In the genomic region with DNA sequence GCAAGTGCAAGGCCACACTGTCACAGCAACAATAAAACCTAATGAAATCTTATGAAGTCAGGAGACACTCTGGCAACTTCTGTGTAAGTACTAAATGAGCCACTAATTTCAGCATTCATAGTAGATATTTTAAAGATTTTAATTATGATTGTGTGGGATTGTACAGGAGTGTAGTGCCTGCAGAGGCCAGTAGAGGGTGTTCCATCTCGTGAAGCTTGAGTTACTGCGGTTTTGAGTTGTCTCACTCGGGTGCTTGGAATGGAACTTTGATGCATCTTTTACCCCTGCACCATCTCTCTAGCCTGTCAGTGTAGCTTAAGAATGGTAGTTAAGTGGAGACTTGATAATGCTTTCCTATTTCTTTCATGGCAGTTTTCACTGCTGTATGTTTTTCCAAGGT, we compare ENCODE assay signal across 16 mouse cellular contexts. TPM values are rescaled to one million over a fixed set of nuclear protein-coding genes. Genes with fewer than 3 reads are reported as not detected.
A peak's percentile ranks its signal among the peaks of the same experiment; 100 is the strongest.
DNase-seq lines count a peak whose midpoint lies in the region; ATAC-seq and TF ChIP-seq lines count a peak whose summit lies in the region.
"Had no signal": no experiment of that assay in that cellular context is flagged by ENCODE, and none has a peak within 500 bp of the region (broad histone marks: within the 10 kb centered on the region; RNA-seq: fewer than 3 reads in every experiment).

No protein-coding gene starts in this region.

- WGBS in heart, postnatal 0 days: 40% methylated on average over 3 of the region's 3 CpGs
- 37% methylated on average over 3 of the region's 3 CpGs for WGBS in heart, embryonic 12.5 days
- 37% methylated on average over 3 of the region's 3 CpGs for WGBS in lung, postnatal 0 days

- H3K4me2 ChIP-seq in heart, postnatal 0 days (ENCODE audit: low read depth, low read length): no peak overlapping the region
- H3K4me2 ChIP-seq in heart, embryonic 12.5 days: no peak overlapping the region
- H3K4me2 ChIP-seq in lung, postnatal 0 days (replicated peaks; ENCODE audit: low read depth, low read length): no peak overlapping the region
- H3K4me2 ChIP-seq: embryonic facial prominence, embryonic 13.5 days; hindbrain, embryonic 14.5 days had no signal

- no peak overlapping the region for H3K9ac ChIP-seq in heart, postnatal 0 days (replicated peaks; ENCODE audit: low read depth, low read length)
- H3K9ac ChIP-seq in heart, embryonic 12.5 days: no peak overlapping the region
- H3K9ac ChIP-seq in lung, postnatal 0 days (replicated peaks; ENCODE audit: low read depth): no peak overlapping the region
- H3K9ac ChIP-seq in ES-E14 (ENCODE audit: insufficient read depth, low read depth, low read length, poor library complexity, severe bottlenecking): no peak overlapping the region
- H3K9ac ChIP-seq: embryonic facial prominence, embryonic 13.5 days; hindbrain, embryonic 14.5 days had no signal

- no peak overlapping the region for H3K27ac ChIP-seq in heart, postnatal 0 days (ENCODE audit: low read depth)
- H3K27ac ChIP-seq in heart, embryonic 12.5 days (ENCODE audit: poor library complexity, severe bottlenecking): no peak overlapping the region
- H3K27ac ChIP-seq in lung, postnatal 0 days (ENCODE audit: low read length): no peak overlapping the region
- no peak overlapping the region for H3K27ac ChIP-seq in ES-E14 (ENCODE audit: insufficient read depth, low read depth, low read length, poor library complexity, severe bottlenecking)
- H3K27ac ChIP-seq: embryonic facial prominence, embryonic 13.5 days; hindbrain, embryonic 14.5 days had no signal

- DNase-seq in heart, postnatal 0 days (ENCODE audit: low spot score): no peak
- DNase-seq in lung, postnatal 0 days (ENCODE audit: low spot score): no peak
- no peak for DNase-seq in lung, postnatal 4 days
- no peak for DNase-seq in ES-E14 (ENCODE audit: low read depth, low spot score)
- no peak for DNase-seq in retina, postnatal 1 day
- no peak for DNase-seq in kidney, postnatal 14 days
- DNase-seq: cerebellum, postnatal 14 days; gastrocnemius, postnatal 14 days; kidney, postnatal 10 days; layer of hippocampus, postnatal 36 days; lung, postnatal 36 days had no signal

- H3K36me3 ChIP-seq in heart, postnatal 0 days (replicated peaks; ENCODE audit: control insufficient read depth, insufficient read depth, low read length): no peaks in the 10 kb centered on the region
- H3K36me3 ChIP-seq in heart, embryonic 12.5 days: no peaks in the 10 kb centered on the region
- no peaks in the 10 kb centered on the region for H3K36me3 ChIP-seq in lung, postnatal 0 days (ENCODE audit: insufficient read depth, low read length)
- H3K36me3 ChIP-seq in ES-E14 (ENCODE audit: control insufficient read depth, insufficient read depth, low read length, poor library complexity, severe bottlenecking): no peaks in the 10 kb centered on the region
- H3K36me3 ChIP-seq: embryonic facial prominence, embryonic 13.5 days had no signal

- no peak overlapping the region for H3K4me3 ChIP-seq in heart, postnatal 0 days (ENCODE audit: low read depth, low read length)
- no peak overlapping the region for H3K4me3 ChIP-seq in heart, embryonic 12.5 days
- no peak overlapping the region for H3K4me3 ChIP-seq in lung, postnatal 0 days (ENCODE audit: low read depth, low read length)
- H3K4me3 ChIP-seq in ES-E14 (ENCODE audit: insufficient read depth in 1 of 2, low read depth in 1 of 2, low read length in 2 of 2, poor library complexity in 1 of 2, severe bottlenecking in 1 of 2): no peak overlapping the region
- H3K4me3 ChIP-seq: embryonic facial prominence, embryonic 13.5 days had no signal

- H3K9me3 ChIP-seq in heart, postnatal 0 days (replicated peaks; ENCODE audit: control insufficient read depth, low read length): no peaks in the 10 kb centered on the region
- H3K9me3 ChIP-seq in heart, embryonic 12.5 days (replicated peaks): no peaks in the 10 kb centered on the region
- no peaks in the 10 kb centered on the region for H3K9me3 ChIP-seq in lung, postnatal 0 days (ENCODE audit: low read length)
- H3K9me3 ChIP-seq in ES-E14 (ENCODE audit: control insufficient read depth, insufficient read depth, low read depth, low read length): no peaks in the 10 kb centered on the region
- H3K9me3 ChIP-seq: embryonic facial prominence, embryonic 13.5 days had no signal

- no peaks in the 10 kb centered on the region for H3K4me1 ChIP-seq in heart, postnatal 0 days (ENCODE audit: control insufficient read depth, insufficient read depth)
- no peaks in the 10 kb centered on the region for H3K4me1 ChIP-seq in heart, embryonic 12.5 days (replicated peaks)
- H3K4me1 ChIP-seq in lung, postnatal 0 days (ENCODE audit: insufficient read depth, low read depth, low read length): no peaks in the 10 kb centered on the region
- no peaks in the 10 kb centered on the region; a peak in 1 of 4 replicates for H3K4me1 ChIP-seq in ES-E14 (ENCODE audit: control insufficient read depth in 2 of 2, insufficient read depth in 2 of 2, low read length in 2 of 2, poor library complexity in 1 of 2)
- H3K4me1 ChIP-seq: embryonic facial prominence, embryonic 13.5 days had no signal

- TF ChIP-seq CTCF in heart, postnatal 0 days (IDR thresholded peaks at IDR 0.05; ENCODE audit: low read depth): 0 out of 2 replicates have a peak, but pooled peaks have one; percentile 13
- peak; percentile 43 for TF ChIP-seq CTCF in lung, postnatal 0 days (IDR thresholded peaks at IDR 0.05)

- in situ Hi-C loops in ES-E14 (cut with MboI; ENCODE audit: low sequenced_read_pairs in 2 of 2, unreplicated experiment in 2 of 2): no loop called here

- no peak for ATAC-seq in heart, postnatal 0 days (ENCODE audit: insufficient read depth, low read depth)
- ATAC-seq in heart, embryonic 12.5 days (ENCODE audit: insufficient number of reproducible peaks, low FRiP score): no peak
- no peak for ATAC-seq in lung, postnatal 0 days
- peak; percentile 78 for ATAC-seq in megakaryocyte-erythroid progenitor cell, adult 5-6 weeks (replicated peaks; ENCODE audit: low FRiP score, low TSS enrichment, poor library complexity, severe bottlenecking)

- no peak for TF ChIP-seq EP300 in heart, postnatal 0 days (IDR thresholded peaks at IDR 0.05; ENCODE audit: low read depth)
- TF ChIP-seq EP300 in lung, postnatal 0 days (IDR thresholded peaks at IDR 0.05): no peak

- H3K27me3 ChIP-seq in heart, postnatal 0 days (ENCODE audit: control insufficient read depth, insufficient read depth, low read length): no peaks in the 10 kb centered on the region
- H3K27me3 ChIP-seq in heart, embryonic 12.5 days (replicated peaks): no peaks in the 10 kb centered on the region
- no peaks in the 10 kb centered on the region for H3K27me3 ChIP-seq in lung, postnatal 0 days (replicated peaks; ENCODE audit: insufficient read depth, low read length)
- H3K27me3 ChIP-seq: embryonic facial prominence, embryonic 13.5 days had no signal

TF ChIP-seq in ES-E14, 5 proteins besides CTCF, POLR2A, EP300 and RAD21:
- TF ChIP-seq ZNF384 (IDR thresholded peaks at IDR 0.05; ENCODE audit: low read depth, low read length) (no peak), MAFK (IDR thresholded peaks at IDR 0.05; ENCODE audit: insufficient read depth, low read depth, low read length) (no peak), ZC3H11A (IDR thresholded peaks at IDR 0.05; ENCODE audit: borderline replicate concordance, low read depth, low read length) (peak; percentile 11; the same call in 1 of the 2 replicates)

RNA-seq across cellular contexts. Expression of a gene that starts 11.7 kb away (rescaled TPM):
- total RNA-seq in heart, postnatal 0 days (2014; rRNA removed; ENCODE audit: low replicate concordance): not detected in 2 replicates
- 0.19 and 0.20 TPM in 2 replicates for polyA plus RNA-seq in heart, postnatal 0 days (2015; fragmentation: Nextera tagmentation; extraction: Ambion mirVana)
- 0.31 and 0.58 TPM in 2 replicates for polyA plus RNA-seq in heart, embryonic 12.5 days (2016; fragmentation: Nextera tagmentation; extraction: Ambion mirVana)
- polyA plus RNA-seq in lung, postnatal 0 days (2015; fragmentation: Nextera tagmentation; extraction: Ambion mirVana): 0.39 and 0.62 TPM in 2 replicates
- total RNA-seq in ES-E14 (2012; rRNA removed): 1.3 and 2.5 TPM in 2 replicates
- 1.2 and 2.4 TPM in 2 replicates for total RNA-seq in megakaryocyte-erythroid progenitor cell, adult 5-6 weeks (2014; fragmentation: Nextera tagmentation)
- total RNA-seq in megakaryocyte-erythroid progenitor cell, adult 5-6 weeks (2017): 2.9 and 4.8 TPM in 2 replicates
- total RNA-seq: monocyte, adult 5-6 weeks had no signal

RNA-seq across cellular contexts. Expression of a gene that starts 43.4 kb away (rescaled TPM):
- total RNA-seq in heart, postnatal 0 days (2014; rRNA removed; ENCODE audit: low replicate concordance): 3.1 and 4.3 TPM in 2 replicates
- polyA plus RNA-seq in heart, postnatal 0 days (2015; fragmentation: Nextera tagmentation; extraction: Ambion mirVana): 3.5 and 3.7 TPM in 2 replicates
- polyA plus RNA-seq in heart, embryonic 12.5 days (2016; fragmentation: Nextera tagmentation; extraction: Ambion mirVana): 6.2 and 6.5 TPM in 2 replicates
- 3.0 and 3.5 TPM in 2 replicates for polyA plus RNA-seq in lung, postnatal 0 days (2015; fragmentation: Nextera tagmentation; extraction: Ambion mirVana)
- 4.3 and 5.4 TPM in 2 replicates for total RNA-seq in ES-E14 (2012; rRNA removed)
- total RNA-seq in megakaryocyte-erythroid progenitor cell, adult 5-6 weeks (2014; fragmentation: Nextera tagmentation): 11.1 and 17.5 TPM in 2 replicates
- total RNA-seq in megakaryocyte-erythroid progenitor cell, adult 5-6 weeks (2017): 15.7 and 19.0 TPM in 2 replicates

RNA-seq across cellular contexts. Expression of a gene that starts 43.8 kb away (rescaled TPM):
- total RNA-seq in heart, postnatal 0 days (2014; rRNA removed; ENCODE audit: low replicate concordance): 10.8 and 24.2 TPM in 2 replicates
- 19.5 and 20.5 TPM in 2 replicates for polyA plus RNA-seq in heart, postnatal 0 days (2015; fragmentation: Nextera tagmentation; extraction: Ambion mirVana)
- 27.9 and 33.1 TPM in 2 replicates for polyA plus RNA-seq in heart, embryonic 12.5 days (2016; fragmentation: Nextera tagmentation; extraction: Ambion mirVana)
- polyA plus RNA-seq in lung, postnatal 0 days (2015; fragmentation: Nextera tagmentation; extraction: Ambion mirVana): 10.5 and 15.3 TPM in 2 replicates
- 50.5 and 71.2 TPM in 2 replicates for total RNA-seq in ES-E14 (2012; rRNA removed)
- total RNA-seq in megakaryocyte-erythroid progenitor cell, adult 5-6 weeks (2014; fragmentation: Nextera tagmentation): 77.4 and 91.1 TPM in 2 replicates
- total RNA-seq in megakaryocyte-erythroid progenitor cell, adult 5-6 weeks (2017): 138 and 179 TPM in 2 replicates
